Mouse (Mus musculus) E14TG2a.4 (cell line): ENCODE data around the gene Chst11.

Source experiments
- CTCF ChIP-seq: conservative IDR thresholded peaks from 2 replicates; pipeline ENCODE4 v1.5.1; 2014; ENCODE audit warnings: low read length
- NANOG ChIP-seq: IDR thresholded peaks from 2 replicates; pipeline ENCODE4 v1.6.1; 2014; ENCODE audit warnings: borderline replicate concordance, low read length, mixed read lengths
- POU5F1 ChIP-seq: IDR thresholded peaks from 2 replicates; pipeline ENCODE4 v1.6.1; 2014; ENCODE audit warnings: low read length, borderline replicate concordance

- TF ChIP-seq CTCF: no peak
- TF ChIP-seq POU5F1: no peak
- no peak for TF ChIP-seq NANOG
These were observed 103.5 kb downstream of the Chst11 start for GRCm38 (mm10) chr10:83088826-83089225.
